Mouse (Mus musculus): Measurements from ENCODE around the gene Cd300ld5.

DNA sequence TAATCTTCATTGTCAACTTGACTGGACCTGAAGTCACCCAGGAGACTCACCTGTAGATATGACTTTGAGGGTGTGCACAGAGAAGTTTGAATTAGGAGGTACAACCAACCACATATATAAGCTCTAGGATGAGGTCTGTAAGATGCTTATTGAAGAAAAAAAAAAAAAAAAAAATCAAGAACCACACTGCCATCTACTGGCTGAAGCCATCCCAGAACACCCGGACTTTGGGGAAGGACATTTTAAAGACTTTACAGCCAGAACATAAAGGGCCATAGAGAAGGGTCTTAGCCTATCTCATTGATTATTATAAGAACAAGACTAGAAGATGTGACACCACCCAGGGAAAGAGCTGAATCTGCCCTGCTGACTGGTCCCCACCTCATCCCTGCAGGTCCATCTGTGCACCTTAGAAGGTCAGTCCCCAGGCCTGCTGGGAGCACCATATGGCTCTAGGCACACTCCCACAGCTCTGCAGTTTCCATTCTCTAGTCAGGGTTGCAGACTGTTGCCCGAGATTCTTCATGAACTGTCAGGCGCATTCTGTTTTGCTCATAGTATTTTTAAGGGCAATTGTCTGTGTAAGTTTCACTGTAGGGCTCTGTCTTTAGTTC is 11.8 kb upstream of the Cd300ld5 start:
- peak; percentile 33; the same call in 1 of the 2 replicates for TF ChIP-seq CTCF (IDR thresholded peaks at IDR 0.05; ENCODE audit: low read depth)
- TF ChIP-seq EP300 (IDR thresholded peaks at IDR 0.05; ENCODE audit: low read depth): no peak
